Mouse (Mus musculus): ENCODE measurements at regions not wholly inside any gene's neighbourhood (a gene's known extent, or its start where the extent isn't known, plus 50 kb on each side); places are given as distances from the start of the nearest gene placed in this dataset.

DNA sequence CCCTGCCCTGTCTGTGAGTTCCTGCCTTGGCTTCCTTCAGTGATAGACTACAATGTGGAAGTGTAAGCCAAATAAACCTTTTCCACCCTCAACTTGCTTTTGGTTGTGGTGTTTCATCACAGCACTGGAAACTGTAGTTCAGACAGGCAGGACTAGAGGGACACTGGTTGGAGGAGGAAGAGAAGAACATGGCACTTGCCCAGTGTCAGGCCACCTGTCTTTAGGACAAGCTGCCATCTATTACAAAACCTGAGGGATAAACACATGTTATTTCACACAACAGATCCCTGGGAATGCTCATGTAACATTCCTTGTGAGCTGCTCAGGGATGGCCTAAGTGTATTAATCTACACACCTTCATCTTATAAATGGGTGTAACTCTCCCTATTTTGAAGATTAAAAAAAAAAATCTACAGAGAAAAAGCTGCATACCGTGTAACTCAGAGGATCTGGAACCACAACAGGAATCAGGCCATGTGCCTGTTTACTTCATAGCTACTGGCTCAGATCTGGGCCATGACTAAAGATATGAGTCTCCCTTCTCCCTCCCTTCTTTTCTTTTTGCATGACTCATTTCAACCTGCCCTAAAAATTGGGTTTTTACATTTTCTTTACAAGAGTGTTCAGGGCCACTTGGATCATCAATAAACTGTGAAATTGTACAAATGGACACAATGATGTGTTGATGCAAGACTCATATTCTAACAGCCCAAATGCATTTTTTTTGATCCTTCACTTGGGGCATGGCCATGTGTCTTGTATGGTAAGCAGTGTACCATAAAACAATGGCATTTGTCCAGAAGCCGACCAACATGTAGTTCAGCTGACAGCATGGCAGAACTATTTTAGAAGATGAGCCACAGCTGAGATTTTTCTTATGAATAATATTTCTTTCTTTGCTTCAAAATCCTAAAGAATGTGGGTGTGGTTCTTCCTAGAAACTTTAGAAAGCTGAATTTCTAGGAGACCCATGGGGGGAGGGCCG is 513.1 kb downstream of the Adam3 start:
- no peaks in the 10 kb centered on the region for H3K36me3 ChIP-seq (ENCODE audit: control insufficient read depth in 1 of 2, insufficient read depth in 2 of 2, low read length in 2 of 2)
- no peaks in the 10 kb centered on the region for H3K4me1 ChIP-seq (ENCODE audit: control insufficient read depth in 1 of 2, insufficient read depth in 2 of 2, low read length in 2 of 2)
- H3K4me3 ChIP-seq (ENCODE audit: control insufficient read depth in 1 of 2, insufficient read depth in 1 of 2, low read depth in 2 of 2, low read length in 2 of 2): no peak overlapping the region
- no peak overlapping the region for H3K9ac ChIP-seq (ENCODE audit: control insufficient read depth, low read depth, low read length, poor library complexity, severe bottlenecking)
- no peaks in the 10 kb centered on the region for H3K27me3 ChIP-seq (ENCODE audit: control insufficient read depth in 1 of 2, insufficient read depth in 2 of 2, low read length in 2 of 2)
- no peak overlapping the region for H3K27ac ChIP-seq (ENCODE audit: control insufficient read depth, low read depth, low read length)
- no peak for DNase-seq (ENCODE audit: low read depth, low spot score)
- H3K9me3 ChIP-seq (replicated peaks; ENCODE audit: insufficient read depth, low read length): no peaks in the 10 kb centered on the region
- no peaks in the 10 kb centered on the region for H3K79me2 ChIP-seq (ENCODE audit: control insufficient read depth, insufficient read depth, low read length, poor library complexity)
- TF ChIP-seq CHD2 (IDR thresholded peaks at IDR 0.05; ENCODE audit: low read length): no peak
- no peak for TF ChIP-seq MYC (IDR thresholded peaks at IDR 0.05; ENCODE audit: low read depth, low read length)
- no peak for TF ChIP-seq CHD1 (IDR thresholded peaks at IDR 0.05; ENCODE audit: low read depth, low read length)
- TF ChIP-seq TAL1 (IDR thresholded peaks at IDR 0.05; ENCODE audit: low read length): no peak
- no peak for TF ChIP-seq JUND (IDR thresholded peaks at IDR 0.05; ENCODE audit: low read depth, low read length)
- TF ChIP-seq KAT2A (conservative IDR thresholded peaks at IDR 0.05; ENCODE audit: low read depth, low read length): no peak
- no peak for TF ChIP-seq RCOR1 (IDR thresholded peaks at IDR 0.05; ENCODE audit: low read depth, low read length)

DNA sequence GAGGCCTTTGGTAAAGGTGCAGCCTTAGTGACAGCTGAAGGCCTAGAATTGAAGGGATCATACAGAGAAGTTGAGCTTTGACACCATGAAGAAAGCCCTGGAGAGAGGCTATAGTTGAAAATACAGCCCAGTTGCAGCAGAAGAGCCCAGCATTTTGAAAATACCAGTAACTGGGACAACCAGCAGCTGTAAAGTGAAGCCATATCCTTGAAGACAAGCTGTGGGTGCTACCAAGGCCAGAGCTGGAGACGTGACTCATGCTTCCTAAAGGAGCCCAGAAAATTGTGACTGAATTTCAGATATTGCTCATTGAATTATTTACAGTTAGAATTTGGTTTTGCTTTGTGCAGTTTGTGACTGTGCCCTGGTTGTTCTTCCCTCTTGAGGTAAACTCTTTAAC is 514.6 kb downstream of the Adam3 start:
- TF ChIP-seq GATA1 (IDR thresholded peaks at IDR 0.05; ENCODE audit: low read depth, low read length) (no peak), MAZ (IDR thresholded peaks at IDR 0.05; ENCODE audit: low read depth, low read length) (no peak)
- H3K36me3 ChIP-seq (ENCODE audit: control insufficient read depth in 1 of 2, insufficient read depth in 2 of 2, low read length in 2 of 2): no peaks in the 10 kb centered on the region
- no peaks in the 10 kb centered on the region for H3K79me2 ChIP-seq (ENCODE audit: control insufficient read depth, insufficient read depth, low read length, poor library complexity)
- DNase-seq (ENCODE audit: low read depth, low spot score): no peak
- H3K9ac ChIP-seq (ENCODE audit: control insufficient read depth, low read depth, low read length, poor library complexity, severe bottlenecking): no peak overlapping the region
- no peaks in the 10 kb centered on the region for H3K9me3 ChIP-seq (replicated peaks; ENCODE audit: insufficient read depth, low read length)
- H3K27ac ChIP-seq (ENCODE audit: control insufficient read depth, low read depth, low read length): no peak overlapping the region
- H3K27me3 ChIP-seq (ENCODE audit: control insufficient read depth in 1 of 2, insufficient read depth in 2 of 2, low read length in 2 of 2): no peaks in the 10 kb centered on the region
- no peak overlapping the region for H3K4me3 ChIP-seq (ENCODE audit: control insufficient read depth in 1 of 2, insufficient read depth in 1 of 2, low read depth in 2 of 2, low read length in 2 of 2)
- H3K4me1 ChIP-seq (ENCODE audit: control insufficient read depth in 1 of 2, insufficient read depth in 2 of 2, low read length in 2 of 2): no peaks in the 10 kb centered on the region
